Mouse (Mus musculus) kidney, postnatal 25 days (tissue): Measurements from ENCODE around the gene Pwwp2a.

Experiments used
- DNase-seq, 2 experiments: peaks; one replicate each; pipeline ENCODE4 v3.0.0; 2021; ENCODE audit warnings: mixed read lengths in 2 of 2

Gene Pwwp2a

DNA sequence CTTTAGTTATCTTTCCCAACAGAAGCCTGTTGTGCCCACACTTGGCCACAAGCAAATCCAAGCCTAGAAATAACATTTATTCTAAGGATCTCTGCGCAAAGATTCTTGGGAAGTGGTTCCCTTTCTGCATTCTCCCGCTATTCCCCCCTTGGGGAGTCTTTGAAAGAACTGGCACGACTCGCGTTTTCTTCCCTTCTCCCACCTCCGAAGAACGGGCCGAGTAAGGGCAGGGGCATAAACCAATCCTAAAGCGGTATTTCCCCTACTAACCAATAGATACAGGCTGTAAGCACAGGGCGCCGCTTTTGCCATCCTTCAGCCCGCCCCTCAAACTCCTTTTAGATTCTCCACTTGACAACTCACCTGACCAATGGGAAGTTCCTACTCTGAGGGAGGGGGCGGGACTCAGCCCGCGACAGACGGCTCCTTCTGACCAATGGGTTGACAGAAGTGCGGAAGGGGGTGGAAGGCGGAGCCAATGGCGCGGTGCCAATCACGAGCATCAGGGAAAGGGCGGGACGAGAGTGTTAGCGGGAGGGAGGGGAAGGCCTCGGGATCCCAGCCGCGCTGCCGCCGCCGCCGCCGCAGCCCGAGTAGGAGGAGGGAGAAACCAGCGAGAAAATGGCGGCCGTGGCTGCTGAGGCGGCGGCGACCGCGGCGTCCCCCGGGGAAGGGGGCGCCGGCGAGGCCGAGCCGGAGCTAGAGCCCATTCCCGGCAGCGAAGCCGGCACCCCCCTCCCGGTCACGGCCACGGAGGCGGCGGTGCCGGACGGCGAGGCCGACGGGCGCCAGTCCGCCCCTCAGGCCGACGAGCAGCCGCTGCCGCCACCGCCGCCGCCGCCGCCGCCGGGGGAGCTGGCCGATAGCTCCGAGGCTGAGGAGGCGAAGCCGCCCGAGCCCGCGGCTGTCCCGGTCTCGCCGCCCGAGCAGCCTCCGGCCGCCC is at the start of gene Pwwp2a:
Gene Pwwp2a, plus strand, starts transcription at position 527 of the 943 bp plus-strand sequence.
- peak; percentile 99 to 100 for DNase-seq

DNA sequence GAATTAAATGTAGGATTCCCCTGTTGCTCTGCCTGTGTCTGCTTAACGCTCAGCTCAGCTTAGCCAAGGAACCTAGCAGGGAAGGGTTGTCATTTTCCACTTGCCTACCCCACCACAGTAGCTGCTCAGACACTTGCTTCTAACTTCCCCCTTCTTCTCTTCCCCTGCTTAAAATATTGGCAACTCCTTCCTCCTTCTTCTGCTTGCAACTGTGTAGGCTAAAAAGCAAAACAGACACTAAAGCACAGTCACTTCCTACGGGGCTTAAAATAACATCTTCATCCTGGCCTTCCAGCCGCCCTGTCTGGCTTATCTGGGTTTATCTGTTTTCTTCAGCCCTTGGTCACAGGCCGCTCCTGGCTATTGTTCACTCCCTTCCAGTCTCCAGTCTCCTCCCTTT is 49.2 kb upstream of the Pwwp2a start:
- no peak for DNase-seq

DNA sequence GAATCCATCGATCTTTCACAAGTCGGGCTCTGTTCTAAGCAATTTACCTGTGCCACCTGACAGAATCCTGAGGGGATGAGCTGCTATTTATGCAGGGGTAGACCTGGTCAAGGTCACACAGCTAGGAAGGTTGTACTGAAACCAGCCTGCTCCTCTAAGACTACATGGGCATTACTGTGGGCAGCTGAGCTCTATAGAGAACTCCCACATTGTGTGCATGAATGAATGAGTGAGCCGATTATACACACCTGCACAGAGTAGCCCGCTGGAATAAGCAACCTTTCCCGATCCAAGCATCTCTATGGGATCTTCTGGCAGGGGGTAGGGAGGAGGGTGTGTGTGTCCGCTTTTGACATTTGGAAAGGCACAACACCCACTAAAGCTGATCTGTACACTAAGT is 48.6 kb upstream of the Pwwp2a start:
- no peak for DNase-seq

DNA sequence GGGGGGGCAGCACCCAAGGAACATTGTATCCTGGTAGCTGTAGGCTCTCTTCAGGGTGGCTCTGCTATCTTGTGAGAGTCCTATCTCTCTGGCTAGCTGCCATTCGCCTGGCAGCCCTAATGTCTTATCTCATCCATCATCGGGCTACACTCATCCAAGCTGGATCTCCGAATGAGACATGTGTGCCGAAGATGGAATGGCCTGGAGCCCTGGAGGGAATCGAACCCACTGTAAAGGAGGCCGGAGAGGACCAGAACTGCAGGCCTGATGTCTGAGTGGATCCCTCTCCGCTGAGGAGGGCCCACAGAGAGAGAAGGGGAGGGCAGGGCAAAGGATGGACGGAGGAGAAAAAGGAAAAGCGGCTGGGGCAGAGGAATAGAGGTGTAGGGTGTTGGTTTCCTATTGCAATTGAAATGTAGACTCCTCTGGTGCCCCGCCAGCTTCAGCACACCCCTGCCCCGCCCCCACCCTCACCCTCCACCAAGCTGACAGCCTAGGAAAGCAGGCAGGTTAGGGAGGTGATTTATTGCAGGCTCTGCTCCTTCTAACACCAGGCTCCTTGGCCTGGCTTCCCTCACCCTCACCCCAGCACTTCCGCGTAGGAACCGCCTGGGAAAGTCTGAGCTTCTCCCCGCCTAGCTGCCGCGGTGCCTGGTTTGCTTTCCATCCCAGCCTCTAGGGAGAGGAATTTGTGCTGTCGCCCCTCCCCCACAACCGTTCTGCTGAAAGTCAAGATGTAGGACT is 48.0 kb upstream of the Pwwp2a start:
- peak; percentile 90 for DNase-seq

DNA sequence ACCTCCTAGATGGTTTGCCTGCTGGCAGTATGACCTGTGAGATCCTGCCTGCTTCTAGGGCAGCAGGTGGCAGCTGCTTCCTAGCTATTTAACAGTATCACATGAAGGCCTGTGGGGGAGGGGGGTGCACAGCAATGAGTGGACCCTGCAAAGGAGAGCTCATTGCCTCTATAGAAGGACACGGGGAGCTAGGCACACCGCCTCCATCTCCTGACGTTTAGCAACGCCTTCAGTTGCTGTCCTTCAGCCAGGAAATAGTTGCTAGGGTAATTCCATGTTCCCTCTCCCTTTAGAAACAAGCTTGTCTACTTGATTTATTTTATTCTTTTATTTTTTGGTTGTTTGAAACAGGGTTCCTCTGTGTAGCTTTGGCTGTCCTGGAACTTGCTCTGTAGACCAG is 45.0 kb upstream of the Pwwp2a start:
- no peak for DNase-seq

DNA sequence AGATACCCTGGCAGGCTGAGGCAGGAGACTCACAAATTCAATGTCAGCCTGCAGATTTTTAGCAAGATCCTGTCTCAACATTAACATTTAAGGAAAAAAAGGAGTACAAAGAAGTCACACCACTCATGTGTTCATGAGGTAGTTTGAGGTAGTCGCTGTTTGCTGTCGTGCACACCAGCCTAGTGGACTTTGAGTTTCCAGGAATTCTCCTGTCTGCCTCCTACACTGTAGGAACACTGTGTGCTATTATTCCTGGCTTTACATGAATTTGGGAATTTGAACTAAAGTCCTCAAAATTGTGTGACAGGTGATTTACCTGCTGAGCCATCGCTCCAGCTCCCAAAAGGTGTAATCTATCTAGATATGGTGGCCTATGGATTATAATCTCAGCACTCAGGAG is 43.3 kb upstream of the Pwwp2a start:
- no peak for DNase-seq

DNA sequence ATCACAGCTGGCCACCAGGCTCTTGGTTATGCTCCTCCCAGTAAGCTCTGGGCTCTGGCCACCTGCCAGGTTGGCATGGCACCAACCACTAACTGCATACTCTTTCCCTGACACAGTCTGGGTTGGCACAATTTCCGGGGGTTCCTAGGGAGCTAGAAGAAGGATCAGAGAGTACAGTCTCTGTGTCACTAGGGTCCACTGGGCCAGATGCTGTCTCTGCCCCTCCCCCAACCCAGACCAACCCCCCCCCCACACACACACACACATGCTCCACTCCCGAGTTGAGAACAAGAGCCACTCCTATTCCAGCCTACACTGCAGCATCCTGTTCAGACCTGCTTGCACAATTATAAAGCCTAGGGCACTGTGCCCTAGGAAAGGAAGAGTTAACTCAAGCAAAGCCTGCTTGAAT is 38.6 kb upstream of the Pwwp2a start:
- peak; percentile 95 to 96 for DNase-seq

DNA sequence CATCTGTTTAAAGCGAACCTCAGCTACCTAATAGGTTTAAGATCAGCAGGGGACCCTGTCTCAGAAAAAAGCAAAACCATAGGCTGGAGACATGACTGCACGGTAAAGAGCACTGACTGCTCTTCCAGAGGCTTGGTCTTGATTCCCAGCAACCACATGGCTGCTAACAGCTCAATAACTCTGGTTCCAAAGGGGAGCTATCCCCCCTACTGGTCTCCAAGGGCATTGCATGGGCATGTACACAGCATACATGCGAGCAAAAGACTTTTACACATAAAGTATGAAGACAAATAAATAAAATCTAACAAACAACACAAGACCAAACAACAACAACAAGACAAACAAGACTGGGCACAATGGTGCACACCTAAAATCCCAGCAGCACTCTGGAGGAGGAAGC is 36.5 kb upstream of the Pwwp2a start:
- no peak for DNase-seq

DNA sequence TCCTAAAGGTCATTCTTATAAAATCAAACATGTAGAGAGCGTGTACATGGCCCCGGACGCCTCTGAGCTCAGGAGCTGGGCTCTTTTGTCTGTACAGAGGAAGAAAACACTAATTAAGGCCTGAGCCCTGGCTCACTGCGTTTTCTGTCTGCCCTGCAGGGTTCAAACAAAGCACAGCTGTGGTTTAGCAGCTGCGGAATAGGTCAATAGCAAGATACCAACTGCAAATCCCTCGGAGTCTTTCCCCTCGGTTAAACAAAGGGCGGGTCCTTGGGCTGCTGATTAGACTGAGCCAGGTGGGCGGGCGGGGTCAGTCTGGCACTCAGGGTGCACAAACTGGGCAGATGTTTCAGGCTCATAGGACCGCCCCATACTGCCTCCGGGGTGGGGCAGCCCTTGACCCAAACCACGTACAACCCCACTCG is 28.7 kb upstream of the Pwwp2a start:
- no peak for DNase-seq

DNA sequence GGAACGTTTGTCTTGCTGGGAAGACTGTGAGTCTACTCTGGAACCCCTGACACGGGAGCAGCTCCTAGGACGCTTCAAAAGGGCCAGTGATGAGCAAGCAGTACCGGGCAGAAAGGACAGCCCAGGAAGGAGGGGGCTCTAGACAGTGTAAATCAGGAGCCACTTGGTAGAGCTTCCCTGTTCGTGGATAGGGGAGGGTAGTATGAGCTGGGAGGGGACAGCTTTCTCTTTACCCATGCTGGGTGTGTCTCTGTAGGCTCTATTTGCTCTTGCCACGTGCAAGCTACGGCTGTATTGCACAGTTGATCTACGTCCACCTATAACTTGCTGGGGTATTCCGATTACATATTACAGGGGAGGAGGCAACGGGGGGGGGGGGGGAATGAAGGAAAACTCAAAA is 25.3 kb upstream of the Pwwp2a start:
- DNase-seq, result no peak

DNA sequence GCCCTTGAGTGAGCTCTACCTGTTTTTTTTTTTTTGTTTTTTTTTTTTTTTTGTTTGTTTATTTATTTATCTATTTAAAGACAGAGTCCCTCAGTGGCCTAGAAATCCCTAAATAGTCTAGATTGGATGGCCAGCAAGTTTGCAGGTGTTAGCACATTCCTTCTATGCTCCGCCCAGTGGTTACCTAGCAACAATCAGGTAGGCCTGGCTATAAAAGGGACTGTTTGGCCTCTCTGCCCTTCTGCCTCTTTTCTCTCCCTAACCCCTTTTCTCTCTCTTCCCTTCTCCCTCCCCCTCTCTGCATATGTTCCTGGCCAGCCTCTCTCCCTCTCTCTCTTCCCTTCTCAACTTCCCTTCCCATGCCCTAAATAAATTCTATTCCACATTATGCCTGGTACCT is 23.8 kb upstream of the Pwwp2a start:
- DNase-seq, result no peak

DNA sequence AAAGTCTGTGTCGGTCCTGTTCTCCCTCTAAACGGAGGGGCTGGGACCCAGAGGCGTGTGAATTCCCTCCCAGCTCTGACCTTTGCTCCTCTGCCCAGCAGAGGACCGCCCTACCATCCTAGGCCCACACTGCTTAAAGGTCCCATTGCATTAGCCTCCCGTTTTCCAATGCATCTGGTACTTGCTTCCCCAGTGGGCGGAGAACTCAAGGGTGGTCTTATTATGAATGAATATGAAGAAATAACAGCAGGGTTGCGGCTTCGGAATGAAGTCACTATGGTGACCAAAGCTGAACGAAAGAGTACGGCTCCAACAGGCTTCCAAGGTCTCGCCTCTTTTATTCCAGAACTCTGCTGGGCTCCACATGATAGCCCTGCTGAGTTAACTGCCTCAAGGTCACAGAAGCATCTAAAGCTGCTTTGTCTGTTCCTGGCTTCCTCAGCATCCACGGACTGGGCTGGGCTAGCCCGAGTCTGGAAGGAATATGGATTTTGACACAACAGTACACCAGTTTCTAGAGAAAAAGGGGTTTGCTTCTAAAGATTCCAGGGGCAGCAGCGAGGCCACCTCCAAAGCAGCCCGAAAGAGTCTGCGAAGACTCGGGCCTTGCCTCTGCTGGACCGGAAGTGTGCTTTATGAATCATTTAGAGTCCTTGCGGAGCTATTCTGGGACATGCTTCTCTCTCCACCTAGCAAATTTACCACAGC is 14.6 kb upstream of the Pwwp2a start:
- peak in 1 of 2 experiments; percentile 38 for DNase-seq

DNA sequence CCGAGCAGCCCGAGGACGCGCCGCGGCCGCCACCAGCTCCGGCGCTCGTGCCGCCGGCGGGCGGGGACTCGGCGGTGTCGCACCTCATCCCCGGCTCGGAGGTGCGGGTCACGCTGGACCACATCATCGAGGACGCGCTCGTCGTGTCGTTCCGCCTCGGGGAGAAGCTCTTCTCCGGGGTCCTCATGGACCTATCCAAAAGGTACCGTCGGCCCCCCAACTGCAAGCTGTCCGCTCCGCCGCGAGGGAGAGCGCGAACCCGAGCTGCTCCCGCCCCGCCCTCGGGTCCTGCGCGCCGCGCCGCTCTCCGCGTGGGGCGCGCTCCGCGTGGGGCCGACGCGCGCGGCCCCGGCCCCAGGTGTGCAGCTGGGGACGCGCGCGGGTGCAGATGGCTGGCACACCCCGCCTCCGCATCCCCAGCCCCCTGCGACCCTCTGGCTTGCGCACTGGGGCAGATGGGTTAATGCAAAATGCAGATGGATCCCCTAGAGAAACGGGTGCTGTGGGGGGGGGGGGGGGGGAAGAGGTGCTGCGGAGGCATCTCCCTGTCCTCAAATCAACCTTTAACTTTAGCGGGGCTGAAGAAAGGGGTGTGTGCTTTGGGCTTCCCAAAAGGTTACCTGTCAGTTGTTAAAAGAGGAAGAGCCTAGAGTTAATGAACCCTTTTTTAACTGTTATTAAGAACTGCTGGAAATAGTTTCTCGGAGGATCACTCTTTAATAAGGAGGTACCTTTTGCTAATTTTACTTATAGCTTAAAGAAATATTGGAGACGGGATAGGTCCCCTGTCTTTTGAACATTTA is 818 bp downstream of the Pwwp2a start:
- DNase-seq, result peak; percentile 46 to 76

DNA sequence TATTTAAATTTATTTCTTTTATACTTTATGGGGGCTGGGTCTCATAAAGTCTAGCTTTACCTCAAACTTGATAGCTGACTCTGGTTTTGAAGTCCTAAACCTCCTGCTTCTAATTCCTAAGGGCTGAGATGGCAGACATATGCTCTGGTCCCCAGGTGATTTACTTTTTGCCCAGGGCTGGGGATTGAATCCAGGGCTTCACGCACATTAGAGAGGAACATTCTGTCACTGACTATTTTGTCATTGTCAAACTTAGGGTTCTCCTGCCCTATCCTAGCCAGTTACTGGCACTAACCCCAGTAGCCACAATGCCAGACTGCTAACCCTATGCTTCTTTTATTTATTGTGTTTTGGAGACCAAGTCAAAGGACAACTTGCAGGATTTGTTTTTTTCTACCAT is 7.1 kb downstream of the Pwwp2a start:
- no peak for DNase-seq

DNA sequence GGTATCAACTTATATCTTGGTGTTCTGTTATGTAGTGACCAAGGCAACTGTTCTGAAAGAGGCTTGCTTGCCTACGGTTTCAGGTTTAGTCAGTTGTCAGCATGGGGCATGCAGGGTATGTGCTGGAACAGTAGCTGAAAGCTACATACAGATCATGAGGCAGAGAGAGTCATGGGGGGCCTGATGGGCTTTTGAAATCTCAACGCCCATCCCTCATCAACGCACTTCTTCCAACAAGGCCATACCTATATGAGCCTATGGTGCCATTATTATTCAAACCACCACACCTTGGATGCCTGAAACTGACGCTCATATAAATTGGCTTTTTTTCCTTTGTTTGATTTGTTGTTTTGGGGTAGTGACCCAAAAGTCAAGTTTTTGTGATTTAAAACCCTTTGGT is 14.8 kb downstream of the Pwwp2a start:
- no peak for DNase-seq

DNA sequence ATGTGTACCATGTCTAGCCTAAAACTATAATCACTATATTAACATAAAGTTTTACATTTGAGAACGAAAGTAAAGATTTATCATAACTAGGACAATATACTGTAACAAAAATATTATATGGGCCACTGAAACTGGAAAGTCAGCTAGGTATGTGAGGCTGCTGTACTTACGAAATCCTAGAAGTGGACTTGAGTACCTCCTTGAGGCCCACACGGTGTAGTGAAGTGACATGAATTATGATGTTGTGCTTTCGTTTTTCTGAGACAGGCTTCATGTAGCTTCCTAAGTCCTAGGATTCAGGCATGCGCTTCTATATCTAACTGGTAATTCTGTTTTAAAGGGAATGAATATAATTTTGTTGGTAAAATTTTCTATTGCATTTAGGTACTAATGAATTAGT is 16.8 kb downstream of the Pwwp2a start:
- no peak for DNase-seq

DNA sequence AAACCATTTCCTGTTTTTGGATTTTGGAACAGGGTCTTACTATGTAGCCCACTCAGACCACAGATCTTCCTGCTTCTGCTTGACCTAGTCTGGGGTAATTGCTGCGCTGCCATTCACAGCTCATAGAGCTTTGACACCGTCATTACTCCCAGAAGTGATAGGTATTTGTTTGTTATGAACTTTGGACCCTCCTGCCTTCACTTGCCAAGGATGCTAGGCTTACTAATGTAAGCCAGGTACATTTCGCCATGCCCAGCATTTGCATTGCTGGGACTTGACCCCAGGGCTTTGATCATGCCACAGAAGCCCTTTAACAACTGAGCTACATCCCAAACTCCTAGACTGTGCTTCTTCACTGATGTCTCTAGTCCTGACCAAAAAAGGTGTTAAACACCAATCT is 18.5 kb downstream of the Pwwp2a start:
- no peak for DNase-seq

DNA sequence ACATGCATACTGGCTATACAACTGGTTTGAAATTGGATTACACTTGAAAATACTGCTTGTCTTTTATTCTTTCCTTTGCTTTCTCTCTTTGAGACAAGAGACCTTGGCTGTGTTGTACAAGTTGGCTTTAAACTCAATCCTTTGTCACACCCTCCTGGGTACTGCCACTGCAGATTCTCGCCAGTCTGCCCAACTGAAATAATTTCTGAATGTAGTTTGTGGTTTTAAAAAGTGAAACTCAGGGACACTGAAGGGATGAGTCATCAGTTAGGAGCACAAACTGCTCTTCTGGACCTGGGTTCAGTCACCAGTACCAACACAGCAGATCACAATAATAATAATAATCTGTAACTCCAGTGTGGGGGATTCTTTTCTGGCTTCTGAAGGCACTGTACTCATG is 21.8 kb downstream of the Pwwp2a start:
- DNase-seq, result no peak

DNA sequence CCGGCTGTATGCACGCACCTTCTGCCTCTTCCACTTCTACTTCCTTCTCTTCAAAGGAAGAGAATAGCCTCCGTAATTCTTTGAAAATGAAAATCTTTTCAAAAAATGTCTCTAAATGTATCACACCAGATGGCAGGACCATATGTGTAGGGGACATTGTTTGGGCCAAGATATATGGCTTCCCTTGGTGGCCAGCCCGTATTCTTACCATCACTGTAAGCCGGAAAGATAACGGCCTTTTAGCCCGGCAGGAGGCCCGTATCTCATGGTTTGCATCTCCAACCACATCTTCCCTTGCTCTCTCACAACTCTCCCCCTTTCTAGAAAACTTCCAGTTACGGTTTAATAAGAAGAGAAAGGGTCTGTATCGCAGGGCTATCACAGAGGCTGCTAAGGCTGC is 24.0 kb downstream of the Pwwp2a start:
- DNase-seq, result no peak

DNA sequence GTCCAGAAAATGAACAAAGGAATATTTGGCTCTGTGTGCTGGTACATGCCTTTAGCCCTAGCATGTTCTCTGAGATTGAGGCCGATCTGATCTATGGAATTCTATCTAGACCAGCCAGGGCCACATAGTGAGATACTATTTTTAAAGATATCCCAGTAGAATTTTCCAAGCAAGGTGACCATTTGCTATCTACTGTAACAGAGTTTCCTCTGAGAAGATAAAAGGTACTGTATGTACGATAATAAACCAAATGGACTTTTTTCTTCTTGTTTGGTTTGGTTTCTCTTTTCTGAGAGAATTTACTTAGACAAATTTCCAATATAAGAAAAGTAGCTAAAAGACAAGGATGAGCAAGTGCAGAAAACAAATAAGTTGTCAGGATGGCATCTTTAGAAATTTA is 26.6 kb downstream of the Pwwp2a start:
- DNase-seq, result no peak

DNA sequence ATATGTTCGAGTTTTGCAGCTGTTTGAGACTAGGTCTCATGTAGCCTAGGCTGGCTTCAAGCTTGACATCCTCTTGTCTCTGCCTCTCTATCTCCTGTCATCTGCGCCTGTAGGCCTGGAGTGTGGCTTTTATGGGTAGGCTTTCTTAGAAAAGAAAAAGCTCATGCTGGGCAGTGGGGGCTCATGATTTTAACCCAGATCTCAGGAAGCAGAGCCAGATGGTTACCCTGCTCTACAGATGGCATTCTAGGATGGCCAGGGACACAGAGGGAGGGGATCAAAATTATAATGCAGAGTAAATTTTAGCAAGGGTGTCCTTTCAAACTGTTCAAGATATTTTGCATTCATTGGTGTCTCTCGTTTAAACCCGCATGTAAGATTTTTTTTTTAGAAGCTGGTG is 30.4 kb downstream of the Pwwp2a start:
- DNase-seq, result no peak

DNA sequence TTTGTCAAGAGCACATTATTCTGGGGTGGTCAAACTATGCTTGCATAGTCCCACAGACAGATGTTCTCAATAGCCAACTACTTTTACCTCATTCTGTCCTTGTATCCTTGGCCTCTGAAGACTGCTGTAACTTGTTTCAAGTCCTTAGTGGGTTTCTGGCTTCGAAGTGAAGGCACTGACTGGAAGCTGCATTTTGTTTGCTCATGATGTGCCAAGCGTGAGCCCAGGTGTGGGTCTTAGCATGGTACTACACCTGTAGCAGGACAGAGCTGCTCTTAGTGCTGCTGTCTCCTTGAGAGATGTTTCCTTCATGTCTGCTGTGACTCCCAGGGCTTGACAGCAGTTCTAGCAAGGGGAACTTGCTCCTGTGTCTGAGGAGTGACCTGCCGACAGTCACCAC is 41.6 kb downstream of the Pwwp2a start:
- no peak for DNase-seq

DNA sequence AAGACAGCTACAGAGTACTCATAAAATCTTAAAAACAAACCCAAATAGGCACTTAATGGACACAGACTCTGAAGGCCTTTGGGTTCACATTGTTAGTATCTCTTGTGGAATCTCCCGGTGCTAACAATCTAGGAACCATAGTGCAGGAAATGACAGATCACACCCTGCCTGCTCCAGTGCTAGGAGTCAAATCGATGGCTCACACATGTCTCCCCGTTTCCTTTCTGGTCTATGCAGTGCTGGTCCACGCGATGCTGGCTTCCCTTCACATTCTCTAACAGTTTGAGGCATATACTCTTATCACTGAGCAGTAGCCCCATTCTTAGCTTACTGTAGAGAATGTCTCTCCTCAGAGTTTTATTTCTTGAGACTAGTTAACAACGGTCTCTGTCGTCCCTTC is 46.0 kb downstream of the Pwwp2a start:
- DNase-seq, result no peak
